Mouse (Mus musculus): ENCODE results near the gene Fxyd2.

Gene Fxyd2

DNA sequence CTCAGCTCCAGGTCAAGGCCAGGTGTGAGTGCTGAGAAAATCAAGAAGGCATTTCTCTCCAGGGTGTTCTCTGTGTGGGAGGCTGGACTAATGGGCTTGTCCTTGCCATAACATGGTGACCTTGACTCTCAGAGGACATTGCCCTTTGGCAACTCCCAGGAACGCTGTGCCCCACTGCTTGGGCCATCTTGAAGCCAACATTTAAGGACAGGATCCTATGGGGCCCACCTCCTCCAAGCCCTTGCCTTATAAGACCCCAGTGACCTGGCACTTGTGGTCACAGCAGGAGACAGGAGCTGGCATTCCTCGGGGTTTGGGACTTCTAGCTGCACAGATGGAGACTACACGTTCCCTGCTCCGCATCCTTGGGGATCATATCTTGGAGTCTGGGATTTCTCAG is at the start of gene Fxyd2:
Fxyd2 (plus strand) TSS at position 236 of the 400 bp plus-strand sequence.
- no peak for DNase-seq (ENCODE audit: low spot score in 2 of 2)

DNA sequence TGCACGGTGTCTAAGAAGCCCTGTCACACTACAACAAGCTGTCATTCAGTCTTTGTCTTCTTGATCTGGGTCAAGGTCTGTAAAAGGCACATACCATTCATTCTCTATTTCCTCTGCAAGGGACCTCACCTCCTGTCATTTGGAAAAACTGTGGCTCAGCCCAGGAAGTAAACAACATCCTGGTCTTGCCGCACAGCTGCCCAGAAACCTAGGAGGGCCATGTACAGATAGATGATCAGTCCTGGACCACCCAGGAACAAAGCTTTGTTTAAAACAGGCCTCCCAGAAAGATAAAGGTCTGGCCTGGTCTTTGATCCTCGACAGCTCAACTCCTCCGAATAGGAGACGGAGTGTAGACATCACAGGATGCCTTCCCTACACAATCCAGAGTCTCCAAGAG is 49.6 kb upstream of the Fxyd2 start:
- DNase-seq (ENCODE audit: low spot score in 2 of 2) = no peak

DNA sequence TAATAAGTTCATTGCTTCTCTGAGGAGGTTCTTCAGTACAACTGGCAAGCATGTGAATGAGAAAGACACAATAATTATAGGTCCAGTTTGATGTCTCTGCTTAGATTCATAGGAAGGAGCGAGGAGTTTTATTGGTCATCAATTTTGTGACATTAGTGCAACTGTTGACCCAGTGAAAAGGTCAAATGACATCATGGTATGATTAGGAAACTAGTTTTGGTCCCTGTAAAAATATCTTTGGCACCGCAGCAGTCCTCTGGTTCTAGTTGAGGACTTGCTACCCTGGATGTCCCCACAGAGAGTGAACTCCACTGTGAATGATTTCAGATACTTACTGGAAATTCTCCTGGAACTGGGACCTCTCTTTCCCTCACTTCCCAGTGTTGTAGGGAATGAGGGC is 44.3 kb upstream of the Fxyd2 start:
- no peak for DNase-seq (ENCODE audit: low spot score in 2 of 2)

DNA sequence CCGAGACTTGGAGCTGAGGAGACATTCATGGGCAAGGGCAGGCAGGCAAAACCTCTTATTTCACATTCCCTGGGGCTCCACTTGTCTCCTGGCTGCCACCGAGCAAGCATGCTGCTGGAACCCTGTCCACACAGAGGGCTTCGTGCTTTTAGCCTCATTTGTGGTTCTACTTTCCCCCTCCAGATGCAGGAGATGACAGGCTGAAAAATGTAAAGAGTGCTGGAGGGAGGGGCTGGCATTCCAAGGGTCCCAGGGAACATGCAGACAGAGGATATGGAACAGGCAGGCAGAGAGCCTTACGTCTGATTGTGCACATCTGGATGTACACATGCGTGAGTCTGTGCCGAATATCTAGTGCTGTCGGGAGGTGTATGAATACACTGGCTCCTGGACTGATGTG is 41.1 kb upstream of the Fxyd2 start:
- DNase-seq (ENCODE audit: low spot score in 2 of 2) = no peak

DNA sequence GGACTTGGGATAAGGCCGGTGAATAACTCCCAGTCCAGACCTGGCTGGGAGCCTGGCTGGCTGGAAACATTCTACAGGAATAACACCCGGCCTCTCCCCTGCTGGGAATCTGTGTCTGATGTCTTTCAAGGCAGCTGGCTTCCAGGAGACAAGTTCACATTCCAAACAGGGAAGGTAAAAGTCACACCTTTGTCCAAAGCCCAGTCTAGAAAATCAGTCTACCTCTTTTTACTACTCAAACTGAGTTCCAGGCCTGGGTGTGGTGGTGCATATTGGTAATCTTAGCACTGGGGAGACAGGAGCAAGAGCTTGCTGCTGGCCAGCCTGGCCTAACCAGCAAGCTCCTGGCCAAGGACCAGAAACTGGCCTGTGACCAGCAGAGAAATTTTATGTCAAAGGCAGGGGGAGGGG is 37.4 kb upstream of the Fxyd2 start:
- no peak for DNase-seq (ENCODE audit: low spot score in 2 of 2)

DNA sequence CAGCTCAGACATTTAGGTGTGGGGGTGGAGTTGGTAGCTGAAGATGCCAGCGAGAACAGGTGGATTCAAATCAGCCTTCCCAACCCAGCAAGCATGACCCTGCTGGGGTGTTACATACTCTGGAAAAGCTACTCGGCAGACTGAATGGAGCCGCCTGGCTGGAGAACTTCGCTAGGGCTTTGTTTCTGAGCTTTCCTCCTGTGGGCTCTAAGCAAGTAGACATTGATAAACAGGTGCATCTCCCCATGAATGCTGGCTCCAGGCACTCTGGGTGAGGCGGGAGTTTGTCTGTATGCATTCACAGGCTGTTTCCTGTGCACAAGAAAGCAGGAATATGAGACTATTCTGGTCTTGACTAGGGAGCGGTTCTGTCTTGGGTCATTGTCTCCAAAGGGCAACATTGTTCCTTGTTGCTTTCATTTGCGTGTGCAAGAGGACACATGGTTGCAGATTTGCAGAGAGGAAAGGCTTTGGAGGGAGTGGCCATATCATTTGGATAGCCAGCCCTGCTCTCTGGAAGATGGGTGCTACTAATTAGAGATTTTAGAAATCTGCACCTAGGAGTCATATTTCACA is 35.7 kb upstream of the Fxyd2 start:
- DNase-seq (ENCODE audit: low spot score in 2 of 2) = no peak

DNA sequence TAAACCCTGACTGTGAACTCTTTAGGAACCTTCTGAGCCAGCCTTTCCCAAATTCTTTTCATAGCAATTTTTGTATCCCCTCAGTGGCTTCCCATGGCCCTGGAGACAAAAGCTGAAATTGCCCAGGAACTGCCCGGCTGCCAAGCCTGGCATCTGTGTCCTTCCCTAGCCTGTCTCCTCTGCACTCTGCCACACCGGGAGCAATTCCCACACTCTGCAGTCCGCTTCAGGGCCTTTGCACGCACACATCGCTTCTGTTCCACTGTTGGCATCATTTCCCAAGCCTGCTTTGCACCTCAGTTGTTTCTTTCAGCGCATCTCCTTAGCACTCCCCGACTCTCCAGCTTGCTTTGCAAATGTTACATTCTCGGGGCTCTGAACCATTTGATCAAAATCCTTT is 31.8 kb upstream of the Fxyd2 start:
- DNase-seq (ENCODE audit: low spot score in 2 of 2) = no peak

- no peak for DNase-seq (ENCODE audit: low spot score in 2 of 2)
Observed at GRCm38 (mm10) chr9:45368341-45368901, 31.0 kb upstream of the Fxyd2 start.

DNA sequence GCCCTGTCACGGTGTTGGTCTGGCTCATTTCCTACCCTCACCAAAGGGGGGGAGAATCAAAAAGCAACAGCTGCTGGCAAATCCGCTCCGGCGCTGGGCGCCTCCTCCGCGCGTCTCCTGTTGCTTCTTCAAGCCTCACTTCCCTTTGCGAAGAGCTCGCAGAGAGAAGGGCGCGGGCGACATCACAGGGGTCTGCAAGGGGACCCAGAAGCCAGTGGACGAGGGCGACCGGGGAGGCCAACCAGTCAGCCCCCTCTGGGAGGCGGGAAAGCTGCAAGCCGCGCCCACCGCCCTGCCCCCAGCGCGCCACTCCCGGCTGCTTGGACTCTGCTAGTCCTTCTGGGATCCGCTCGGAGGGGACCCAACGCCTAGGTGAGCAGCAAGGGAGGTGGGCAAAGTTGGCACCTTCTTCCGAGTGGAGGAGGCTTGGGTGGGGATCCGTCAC is 29.3 kb upstream of the Fxyd2 start, which contains the start of gene Fxyd6:
Fxyd6 (plus strand) TSS at position 69 of the 445 bp plus-strand sequence.
- no peak for DNase-seq (ENCODE audit: low spot score in 2 of 2)

GRCm38 (mm10) chr9:45370616-45371336 is 28.7 kb upstream of the Fxyd2 start:
- DNase-seq (ENCODE audit: low spot score in 2 of 2) = no peak

DNA sequence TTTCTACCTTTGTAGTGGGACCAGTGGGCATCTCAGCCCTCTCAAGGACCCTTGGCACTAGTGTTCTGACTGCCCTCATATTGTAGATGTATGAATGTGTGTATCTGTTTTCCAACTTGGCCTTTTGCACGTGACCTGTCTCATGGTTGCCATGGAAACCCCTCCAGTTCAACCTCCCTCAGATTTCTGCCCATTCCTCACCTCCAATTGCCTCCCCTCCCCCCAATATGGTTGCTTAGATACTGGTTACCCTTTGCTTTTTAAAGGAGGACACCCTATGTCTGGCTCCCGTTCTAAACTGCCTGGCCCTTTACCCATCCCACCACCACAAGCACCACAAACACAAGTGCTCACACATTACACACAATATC is 28.1 kb upstream of the Fxyd2 start:
- no peak for DNase-seq (ENCODE audit: low spot score in 2 of 2)

DNA sequence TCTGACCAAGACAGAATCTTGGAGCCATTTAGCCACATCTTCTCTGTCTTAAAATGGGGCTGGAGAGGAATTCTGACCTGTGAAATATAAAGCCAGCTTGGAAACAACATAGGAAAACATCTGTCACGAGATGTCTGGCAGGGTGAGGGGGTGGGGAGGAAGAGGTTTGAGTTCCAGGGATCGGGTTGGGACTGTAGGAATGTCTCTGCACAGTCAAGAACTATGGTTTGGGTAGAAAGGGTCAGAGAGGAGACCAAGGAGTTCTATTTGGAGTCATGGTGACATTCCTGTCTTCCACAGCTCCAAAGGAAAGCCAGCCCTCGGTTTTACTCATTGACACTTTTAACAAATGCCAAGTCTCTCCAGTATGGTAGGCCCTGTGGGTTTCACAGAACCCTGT is 25.6 kb upstream of the Fxyd2 start:
- no peak for DNase-seq (ENCODE audit: low spot score in 2 of 2)

GRCm38 (mm10) chr9:45374988-45375502 is 24.4 kb upstream of the Fxyd2 start:
- no peak for DNase-seq (ENCODE audit: low spot score in 2 of 2)

DNA sequence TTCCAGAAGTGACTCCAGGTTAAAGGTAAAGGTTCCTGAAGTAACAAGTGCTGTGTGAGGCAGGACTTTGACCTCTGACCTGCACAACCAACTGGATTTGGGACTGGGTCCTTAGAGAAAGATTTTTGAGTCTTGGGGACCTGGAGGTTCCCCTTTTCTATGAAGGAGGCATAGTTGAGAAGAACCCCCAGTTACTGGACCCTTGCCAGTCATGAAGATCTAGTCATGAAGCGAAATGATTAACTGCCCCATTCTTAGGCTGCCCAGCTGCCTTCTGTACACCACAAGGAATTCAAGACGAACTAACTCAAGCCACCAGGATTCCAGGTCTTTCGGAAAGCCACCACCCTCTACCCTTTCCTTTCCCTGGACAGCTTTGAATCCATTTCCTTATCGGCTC is 23.0 kb upstream of the Fxyd2 start:
- no peak for DNase-seq (ENCODE audit: low spot score in 2 of 2)

DNA sequence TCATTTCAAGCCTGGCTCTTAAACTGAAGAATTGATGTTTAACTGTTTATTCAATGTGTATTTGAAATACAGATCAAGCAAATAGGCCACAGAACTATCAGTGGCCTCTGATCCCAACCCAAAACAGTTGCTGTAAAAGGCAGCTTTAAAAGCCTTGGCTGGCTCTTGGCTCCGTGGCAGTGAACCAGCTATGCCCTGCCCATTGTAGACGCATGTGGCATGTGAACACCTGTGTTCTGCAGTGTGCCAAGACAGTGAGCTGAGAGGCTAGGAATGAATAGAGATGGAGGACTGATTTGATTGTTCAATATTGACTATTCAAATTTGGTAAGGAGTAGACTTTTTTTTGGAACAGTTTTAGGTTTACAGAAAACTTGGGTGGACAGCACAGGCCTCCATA is 22.6 kb upstream of the Fxyd2 start:
- no peak for DNase-seq (ENCODE audit: low spot score in 2 of 2)

GRCm38 (mm10) chr9:45380411-45381251 is 18.8 kb upstream of the Fxyd2 start:
- DNase-seq (ENCODE audit: low spot score in 2 of 2) = no peak

DNA sequence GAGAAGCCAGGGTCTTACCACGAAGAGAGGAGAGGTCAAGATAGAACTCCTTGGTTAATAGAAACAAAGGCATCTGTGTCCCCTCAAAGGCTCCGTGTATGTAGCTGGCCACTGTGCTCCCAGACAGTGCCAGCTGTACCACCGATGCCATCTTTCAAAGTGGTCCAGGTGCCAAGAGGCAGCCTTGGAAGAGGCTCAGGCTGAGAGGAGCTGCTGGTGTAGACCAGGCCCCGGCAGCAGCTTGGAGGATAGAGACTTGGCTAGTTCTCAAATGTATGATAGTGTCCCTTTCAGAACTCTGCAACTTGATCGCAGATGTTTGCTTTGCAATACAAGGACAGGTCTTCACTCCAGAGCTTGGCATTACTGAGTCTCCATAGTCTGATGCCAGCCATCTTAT is 17.1 kb upstream of the Fxyd2 start:
- no peak for DNase-seq (ENCODE audit: low spot score in 2 of 2)

- DNase-seq (ENCODE audit: low spot score in 2 of 2) = no peak
Observed at GRCm38 (mm10) chr9:45382834-45383233, 16.6 kb upstream of the Fxyd2 start.

DNA sequence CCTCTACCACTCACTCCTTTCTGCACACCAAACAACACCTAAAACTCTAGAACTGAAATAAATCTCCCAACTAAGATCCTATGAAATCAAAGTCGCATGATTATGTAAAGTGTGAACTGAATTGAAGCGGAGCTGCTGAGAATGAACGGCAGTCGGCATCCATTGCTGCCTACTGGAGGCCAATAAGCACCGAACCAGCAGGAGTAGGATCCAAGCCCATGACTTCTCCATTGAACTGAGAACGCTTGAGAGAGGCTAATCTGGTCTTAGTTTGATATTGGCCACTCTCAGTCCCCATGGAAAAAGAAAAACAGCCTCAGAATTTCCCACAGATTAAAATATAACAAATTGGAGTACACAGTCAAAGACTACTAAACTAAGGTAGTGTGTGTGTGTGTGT is 15.6 kb upstream of the Fxyd2 start:
- DNase-seq (ENCODE audit: low spot score in 2 of 2) = no peak

GRCm38 (mm10) chr9:45386698-45387097 is 12.8 kb upstream of the Fxyd2 start:
- DNase-seq (ENCODE audit: low spot score in 2 of 2) = no peak

GRCm38 (mm10) chr9:45388385-45388994 is 11.0 kb upstream of the Fxyd2 start:
- peak; percentile 45 to 94 for DNase-seq (ENCODE audit: low spot score in 2 of 2)

GRCm38 (mm10) chr9:45389596-45389995 is 9.9 kb upstream of the Fxyd2 start:
- DNase-seq (ENCODE audit: low spot score in 2 of 2) = no peak

All from left cerebral cortex, adult 9 months (tissue).